Mouse (Mus musculus): ENCODE measurements around the gene Slc27a2. TPM values are rescaled to one million over a fixed set of nuclear protein-coding genes. Genes with fewer than 3 reads are reported as not detected.
A peak's percentile ranks its signal among the peaks of the same experiment; 100 is the strongest.

The Slc27a2 gene
- 0.23 TPM in 1 of 2 replicates, not detected in the other for polyA plus RNA-seq (2014; fragmentation: Nextera tagmentation; extraction: Ambion mirVana)

DNA sequence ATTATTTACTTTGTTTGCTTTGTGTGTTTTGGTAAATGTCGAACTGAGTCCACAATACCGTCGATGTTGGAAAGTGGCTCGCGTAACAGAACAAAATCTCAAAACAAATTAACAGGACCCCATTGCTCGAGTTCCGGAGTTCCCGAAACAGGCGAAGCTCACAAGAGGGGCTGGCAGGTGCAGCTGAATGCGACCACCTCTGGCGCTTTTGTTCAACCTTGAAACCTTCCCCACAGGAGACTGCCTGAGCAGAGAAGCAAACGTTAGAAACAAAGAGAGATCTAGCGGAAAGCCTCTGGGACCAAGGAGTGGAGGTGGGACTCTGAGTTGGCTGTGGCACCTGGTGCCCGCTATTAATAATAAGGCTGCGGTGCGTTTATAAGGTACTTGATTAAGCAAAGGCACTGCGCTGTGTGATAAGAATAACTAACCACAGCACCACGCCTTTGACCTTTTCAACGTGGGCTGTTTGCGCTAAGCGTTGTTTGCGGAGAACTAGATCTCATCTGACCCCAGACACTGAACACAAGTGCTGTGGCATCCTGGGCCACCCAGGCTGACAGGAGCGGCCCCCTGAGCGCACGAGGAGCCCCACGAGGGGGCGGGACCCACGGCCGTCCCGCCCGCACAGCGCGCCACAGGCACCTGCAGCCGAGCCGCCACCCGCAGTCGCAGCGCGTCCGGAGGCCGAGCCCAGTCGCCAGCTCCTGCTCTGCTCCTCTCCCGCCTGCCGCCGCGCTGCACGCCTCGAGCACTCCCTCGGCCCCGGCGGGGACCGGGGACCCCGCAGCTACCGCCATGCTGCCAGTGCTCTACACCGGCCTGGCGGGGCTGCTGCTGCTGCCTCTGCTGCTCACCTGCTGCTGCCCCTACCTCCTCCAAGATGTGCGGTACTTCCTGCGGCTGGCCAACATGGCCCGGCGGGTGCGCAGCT is at the start of gene Slc27a2:
Gene Slc27a2 (plus strand): TSS at position 51 of the 934 bp plus-strand sequence.
- ATAC-seq (ENCODE audit: insufficient number of reproducible peaks, low FRiP score, low TSS enrichment, low read depth) = peak; percentile 60; the same call in 1 of the 2 replicates
- Histone ChIP-seq H3K9me3 (ENCODE audit: control insufficient read depth, low read length) (no peaks in the 10 kb centered on the region), H3K36me3 (ENCODE audit: control insufficient read depth, insufficient read depth, low read length) (no peaks in the 10 kb centered on the region), H3K4me2 (ENCODE audit: low read depth, severe bottlenecking) (peak within 1 kb of the TSS; percentile 98), H3K27me3 (ENCODE audit: control insufficient read depth, insufficient read depth, low read length) (peaks cover 36% of the 10 kb centered on the region), H3K4me3 (ENCODE audit: low read depth, low read length) (peak within 1 kb of the TSS; percentile 49), H3K4me1 (ENCODE audit: control insufficient read depth, insufficient read depth, low read length) (0 out of 2 replicates have a peak, but pooled peaks cover 11% of the 10 kb centered on the region), H3K9ac (ENCODE audit: low read length) (peak within 1 kb of the TSS; percentile 57), H3K27ac (replicated peaks; ENCODE audit: low read depth, low read length) (no peak within 1 kb of the TSS)
- 2% methylated on average over 59 of the region's 61 CpGs for WGBS
- peak; percentile 66 for DNase-seq (ENCODE audit: low spot score)

- H3K9ac ChIP-seq (ENCODE audit: low read length) = no peak overlapping the region
- no peaks in the 10 kb centered on the region for H3K9me3 ChIP-seq (ENCODE audit: control insufficient read depth, low read length)
- H3K27ac ChIP-seq (replicated peaks; ENCODE audit: low read depth, low read length) = no peak overlapping the region
- no peak for ATAC-seq (ENCODE audit: insufficient number of reproducible peaks, low FRiP score, low TSS enrichment, low read depth)
- no peaks in the 10 kb centered on the region for H3K4me1 ChIP-seq (ENCODE audit: control insufficient read depth, insufficient read depth, low read length)
- no peak for DNase-seq (ENCODE audit: low spot score)
- no peaks in the 10 kb centered on the region for H3K27me3 ChIP-seq (ENCODE audit: control insufficient read depth, insufficient read depth, low read length)
- H3K4me2 ChIP-seq (ENCODE audit: low read depth, severe bottlenecking) = no peak overlapping the region
- no peak overlapping the region for H3K4me3 ChIP-seq (ENCODE audit: low read depth, low read length)
- no peaks in the 10 kb centered on the region for H3K36me3 ChIP-seq (ENCODE audit: control insufficient read depth, insufficient read depth, low read length)
- WGBS = 95% methylated on average over 1 of the region's 1 CpGs
Measured at GRCm38 (mm10) chr2:126505156-126505555, 47.1 kb upstream of the Slc27a2 start.

GRCm38 (mm10) chr2:126507477-126507876 is 44.7 kb upstream of the Slc27a2 start:
- DNase-seq (ENCODE audit: low spot score) (no peak), ATAC-seq (ENCODE audit: insufficient number of reproducible peaks, low FRiP score, low TSS enrichment, low read depth) (no peak)
- Histone ChIP-seq H3K4me3 (ENCODE audit: low read depth, low read length) (no peak overlapping the region), H3K36me3 (ENCODE audit: control insufficient read depth, insufficient read depth, low read length) (no peaks in the 10 kb centered on the region), H3K4me1 (ENCODE audit: control insufficient read depth, insufficient read depth, low read length) (no peaks in the 10 kb centered on the region), H3K9me3 (ENCODE audit: control insufficient read depth, low read length) (no peaks in the 10 kb centered on the region), H3K27me3 (ENCODE audit: control insufficient read depth, insufficient read depth, low read length) (no peaks in the 10 kb centered on the region), H3K27ac (replicated peaks; ENCODE audit: low read depth, low read length) (no peak overlapping the region), H3K9ac (ENCODE audit: low read length) (no peak overlapping the region), H3K4me2 (ENCODE audit: low read depth, severe bottlenecking) (no peak overlapping the region)
- WGBS = 89% methylated on average over 5 of the region's 5 CpGs

GRCm38 (mm10) chr2:126508228-126508627 is 44.0 kb upstream of the Slc27a2 start:
- WGBS = 60% methylated on average over 1 of the region's 1 CpGs
- Histone ChIP-seq H3K9me3 (ENCODE audit: control insufficient read depth, low read length) (no peaks in the 10 kb centered on the region), H3K27ac (replicated peaks; ENCODE audit: low read depth, low read length) (no peak overlapping the region), H3K27me3 (ENCODE audit: control insufficient read depth, insufficient read depth, low read length) (no peaks in the 10 kb centered on the region), H3K36me3 (ENCODE audit: control insufficient read depth, insufficient read depth, low read length) (no peaks in the 10 kb centered on the region), H3K4me3 (ENCODE audit: low read depth, low read length) (no peak overlapping the region), H3K4me1 (ENCODE audit: control insufficient read depth, insufficient read depth, low read length) (no peaks in the 10 kb centered on the region), H3K9ac (ENCODE audit: low read length) (no peak overlapping the region), H3K4me2 (ENCODE audit: low read depth, severe bottlenecking) (no peak overlapping the region)
- DNase-seq (ENCODE audit: low spot score) = no peak
- ATAC-seq (ENCODE audit: insufficient number of reproducible peaks, low FRiP score, low TSS enrichment, low read depth) = no peak

- H3K27me3 ChIP-seq (ENCODE audit: control insufficient read depth, insufficient read depth, low read length) = no peaks in the 10 kb centered on the region
- no peak overlapping the region for H3K4me2 ChIP-seq (ENCODE audit: low read depth, severe bottlenecking)
- no peak for DNase-seq (ENCODE audit: low spot score)
- no peak for ATAC-seq (ENCODE audit: insufficient number of reproducible peaks, low FRiP score, low TSS enrichment, low read depth)
- no peaks in the 10 kb centered on the region for H3K4me1 ChIP-seq (ENCODE audit: control insufficient read depth, insufficient read depth, low read length)
- WGBS = 79% methylated on average over 6 of the region's 6 CpGs
- no peaks in the 10 kb centered on the region for H3K9me3 ChIP-seq (ENCODE audit: control insufficient read depth, low read length)
- no peak overlapping the region for H3K9ac ChIP-seq (ENCODE audit: low read length)
- H3K36me3 ChIP-seq (ENCODE audit: control insufficient read depth, insufficient read depth, low read length) = no peaks in the 10 kb centered on the region
- H3K4me3 ChIP-seq (ENCODE audit: low read depth, low read length) = no peak overlapping the region
- no peak overlapping the region for H3K27ac ChIP-seq (replicated peaks; ENCODE audit: low read depth, low read length)
Measured at GRCm38 (mm10) chr2:126515069-126515826, 37.0 kb upstream of the Slc27a2 start.

DNA sequence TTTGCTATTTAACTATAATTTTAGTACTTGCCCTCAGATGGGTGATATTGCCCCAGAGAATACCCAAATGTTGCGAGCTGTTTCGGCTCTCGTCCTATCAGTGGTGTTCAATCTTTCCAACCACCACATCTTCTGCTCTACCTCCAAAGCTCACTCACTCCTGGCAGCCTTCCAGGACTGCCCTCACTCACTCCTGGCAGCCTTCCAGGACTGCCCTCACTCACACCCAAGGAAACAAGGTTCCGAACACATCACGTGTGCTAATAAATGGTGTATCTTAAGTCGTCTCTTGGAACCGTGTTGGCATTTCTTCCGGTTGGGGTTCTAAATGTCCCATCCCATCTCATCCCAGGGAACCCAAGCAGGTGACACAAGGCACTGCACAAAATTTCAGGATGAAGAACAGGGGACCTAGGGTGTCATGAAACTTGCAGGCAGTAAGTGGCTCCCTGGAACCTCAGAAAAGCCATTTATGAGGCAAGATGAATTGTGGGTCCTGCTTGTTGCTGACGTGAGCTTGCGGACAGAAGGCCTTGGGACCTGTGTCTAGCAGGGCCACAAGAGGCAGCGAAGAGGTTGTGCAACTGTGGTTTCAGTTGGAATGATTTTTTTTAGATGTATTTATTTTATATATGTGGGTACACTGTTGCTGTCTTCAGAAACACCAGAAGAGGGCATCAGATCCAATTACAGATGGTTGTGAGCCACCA is 32.2 kb upstream of the Slc27a2 start:
- H3K4me3 ChIP-seq (ENCODE audit: low read depth, low read length) = no peak overlapping the region
- no peaks in the 10 kb centered on the region for H3K4me1 ChIP-seq (ENCODE audit: control insufficient read depth, insufficient read depth, low read length)
- DNase-seq (ENCODE audit: low spot score) (no peak), ATAC-seq (ENCODE audit: insufficient number of reproducible peaks, low FRiP score, low TSS enrichment, low read depth) (no peak)
- H3K27me3 ChIP-seq (ENCODE audit: control insufficient read depth, insufficient read depth, low read length) = no peaks in the 10 kb centered on the region
- no peaks in the 10 kb centered on the region for H3K36me3 ChIP-seq (ENCODE audit: control insufficient read depth, insufficient read depth, low read length)
- H3K4me2 ChIP-seq (ENCODE audit: low read depth, severe bottlenecking) = no peak overlapping the region
- no peaks in the 10 kb centered on the region for H3K9me3 ChIP-seq (ENCODE audit: control insufficient read depth, low read length)
- 89% methylated on average over 11 of the region's 11 CpGs for WGBS
- no peak overlapping the region for H3K9ac ChIP-seq (ENCODE audit: low read length)
- no peak overlapping the region for H3K27ac ChIP-seq (replicated peaks; ENCODE audit: low read depth, low read length)

DNA sequence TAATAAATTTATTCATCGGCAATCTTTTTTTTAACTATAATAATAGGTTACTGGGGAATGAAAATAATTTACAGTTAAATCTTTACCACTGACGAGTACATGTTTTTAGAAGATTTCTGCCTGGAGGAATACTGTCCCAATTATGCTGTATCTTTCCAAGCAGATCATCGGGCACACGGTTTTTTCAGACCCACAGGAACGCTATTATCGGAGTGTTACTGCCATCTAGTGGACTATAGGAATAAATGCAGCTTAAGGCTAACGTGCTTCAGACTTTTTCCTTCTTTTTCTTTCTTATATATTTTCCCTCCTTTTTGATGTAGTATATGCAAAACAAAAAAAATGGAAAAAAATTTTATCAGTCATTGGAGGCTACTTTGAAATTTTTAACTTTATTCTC is 31.4 kb upstream of the Slc27a2 start:
- 14% methylated on average over 7 of the region's 7 CpGs for WGBS
- H3K9ac ChIP-seq (ENCODE audit: low read length) = no peak overlapping the region
- H3K9me3 ChIP-seq (ENCODE audit: control insufficient read depth, low read length) = no peaks in the 10 kb centered on the region
- no peaks in the 10 kb centered on the region for H3K27me3 ChIP-seq (ENCODE audit: control insufficient read depth, insufficient read depth, low read length)
- H3K27ac ChIP-seq (replicated peaks; ENCODE audit: low read depth, low read length) = no peak overlapping the region
- H3K4me1 ChIP-seq (ENCODE audit: control insufficient read depth, insufficient read depth, low read length) = no peaks in the 10 kb centered on the region
- ATAC-seq (ENCODE audit: insufficient number of reproducible peaks, low FRiP score, low TSS enrichment, low read depth) (no peak), DNase-seq (ENCODE audit: low spot score) (no peak)
- H3K4me3 ChIP-seq (ENCODE audit: low read depth, low read length) = no peak overlapping the region
- no peaks in the 10 kb centered on the region for H3K36me3 ChIP-seq (ENCODE audit: control insufficient read depth, insufficient read depth, low read length)
- no peak overlapping the region for H3K4me2 ChIP-seq (ENCODE audit: low read depth, severe bottlenecking)

DNA sequence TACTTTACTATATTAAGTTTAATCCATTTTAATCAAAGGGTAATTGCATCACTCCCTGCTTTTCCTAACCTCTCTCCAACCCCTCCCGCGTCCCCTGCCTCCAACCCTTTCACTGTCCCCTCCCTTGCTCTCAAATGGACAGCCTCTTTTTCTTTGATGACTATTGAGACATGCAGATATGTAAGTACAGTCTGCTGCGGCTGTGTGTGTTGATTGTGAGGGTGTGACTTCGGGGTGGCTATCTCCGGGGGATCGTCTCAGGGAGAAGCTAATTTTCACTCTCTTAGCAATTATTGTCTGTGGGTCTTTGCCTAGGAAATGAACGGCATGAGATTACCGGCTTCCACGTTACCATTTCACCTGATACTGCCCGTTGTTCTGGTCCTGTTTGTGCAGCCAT is 30.7 kb upstream of the Slc27a2 start:
- ATAC-seq (ENCODE audit: insufficient number of reproducible peaks, low FRiP score, low TSS enrichment, low read depth) (no peak), DNase-seq (ENCODE audit: low spot score) (no peak)
- Histone ChIP-seq H3K27me3 (ENCODE audit: control insufficient read depth, insufficient read depth, low read length) (no peaks in the 10 kb centered on the region), H3K4me3 (ENCODE audit: low read depth, low read length) (no peak overlapping the region), H3K4me2 (ENCODE audit: low read depth, severe bottlenecking) (no peak overlapping the region), H3K36me3 (ENCODE audit: control insufficient read depth, insufficient read depth, low read length) (no peaks in the 10 kb centered on the region), H3K4me1 (ENCODE audit: control insufficient read depth, insufficient read depth, low read length) (no peaks in the 10 kb centered on the region), H3K9me3 (ENCODE audit: control insufficient read depth, low read length) (no peaks in the 10 kb centered on the region), H3K27ac (replicated peaks; ENCODE audit: low read depth, low read length) (no peak overlapping the region), H3K9ac (ENCODE audit: low read length) (no peak overlapping the region)
- 84% methylated on average over 10 of the region's 10 CpGs for WGBS
